Mouse (Mus musculus) testis, postnatal 14 days (tissue): ENCODE measurements at regions not wholly inside any gene's neighbourhood (a gene's known extent, or its start where the extent isn't known, plus 50 kb on each side); places are given as distances from the start of the nearest gene placed in this dataset.
A peak's percentile ranks its signal among the peaks of the same experiment; 100 is the strongest.

ENCODE experiments used
- DNase-seq: peaks from one replicate; pipeline ENCODE4 v3.0.0; 2021; ENCODE audit warnings: low spot score

DNA sequence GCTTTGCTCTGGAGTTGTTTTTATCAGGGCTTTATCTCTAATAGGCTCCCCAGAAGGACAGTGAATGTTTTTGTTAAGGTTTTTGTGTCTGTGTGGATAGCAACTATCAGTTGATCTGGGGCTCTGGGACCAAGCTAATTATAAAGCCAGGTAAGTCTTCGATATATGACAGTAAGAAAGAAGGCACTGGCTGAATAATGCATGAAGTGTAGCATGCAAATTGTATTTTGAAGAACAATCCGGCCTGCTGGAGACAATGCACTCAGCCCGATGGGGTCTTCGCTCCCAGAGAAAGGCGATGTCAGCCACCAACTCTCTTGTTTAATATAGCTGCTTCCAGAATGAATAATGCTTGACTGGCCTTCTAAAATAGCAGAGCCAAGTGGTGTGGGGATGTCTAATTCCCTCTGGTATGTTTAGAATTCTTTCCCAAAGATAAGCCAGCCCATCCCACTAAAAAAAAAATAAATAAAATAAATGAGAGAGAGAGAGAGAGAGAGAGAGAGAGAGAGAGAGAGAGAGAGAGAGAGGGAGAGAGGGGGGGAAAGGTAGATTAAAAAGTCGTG lies 68.6 kb downstream of the Dad1 start:
- DNase-seq = no peak

DNA sequence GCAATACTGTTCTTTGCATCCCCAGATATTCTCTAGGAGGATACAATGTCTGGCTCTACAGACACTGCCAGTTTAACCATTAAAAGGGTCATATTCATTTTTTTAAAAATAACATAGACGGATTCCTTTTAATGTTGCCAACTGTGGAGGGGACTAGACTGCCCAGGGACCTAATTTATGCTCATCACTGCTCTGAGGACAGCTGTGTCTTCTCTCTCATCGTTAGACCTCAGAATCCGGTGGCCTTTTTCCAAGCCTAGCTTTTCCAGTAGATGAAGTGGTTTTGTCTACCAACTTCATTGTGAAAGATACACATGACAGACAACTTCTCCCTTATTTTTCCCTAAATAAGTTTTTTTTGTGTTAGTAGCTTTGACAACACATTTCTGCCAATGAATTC lies 70.0 kb downstream of the Dad1 start:
- no peak for DNase-seq

DNA sequence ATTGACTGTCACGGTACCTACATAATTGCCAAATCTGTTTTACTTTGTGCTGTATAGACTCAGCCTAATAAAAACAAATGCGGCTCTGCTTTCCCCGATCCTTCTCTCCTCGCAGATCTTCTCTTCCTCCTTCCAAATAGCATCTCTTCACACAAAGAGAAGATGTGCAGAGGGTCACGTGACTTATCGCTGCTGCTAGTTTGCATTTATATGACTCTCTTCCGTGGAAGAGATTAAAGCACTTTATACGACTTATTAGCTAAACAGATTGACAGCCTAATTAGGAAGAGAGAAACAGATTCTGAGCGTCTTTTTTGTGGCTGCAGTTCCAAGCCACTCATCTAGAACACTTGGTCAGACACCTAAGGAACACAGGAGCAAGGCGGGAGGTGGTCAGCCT lies 71.1 kb downstream of the Dad1 start:
- no peak for DNase-seq

DNA sequence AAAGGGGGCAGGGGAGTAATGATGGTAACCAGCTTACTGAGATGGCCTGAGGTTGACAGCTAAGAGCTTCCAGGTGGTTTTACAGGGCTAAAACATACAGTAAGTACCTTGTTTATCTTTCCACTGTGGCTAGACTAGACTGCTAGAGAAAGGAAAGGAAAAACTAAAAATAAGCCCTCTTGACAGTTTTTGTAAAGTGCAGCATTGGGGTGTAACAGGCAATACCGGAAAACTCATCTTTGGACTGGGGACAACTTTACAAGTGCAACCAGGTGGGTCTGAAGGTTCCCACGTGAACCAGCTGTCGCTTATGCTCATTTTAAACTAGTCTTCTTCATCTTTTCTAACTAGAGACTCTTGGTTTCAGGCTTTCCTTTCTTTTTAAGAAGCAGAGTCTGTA lies 72.6 kb downstream of the Dad1 start:
- DNase-seq = no peak

DNA sequence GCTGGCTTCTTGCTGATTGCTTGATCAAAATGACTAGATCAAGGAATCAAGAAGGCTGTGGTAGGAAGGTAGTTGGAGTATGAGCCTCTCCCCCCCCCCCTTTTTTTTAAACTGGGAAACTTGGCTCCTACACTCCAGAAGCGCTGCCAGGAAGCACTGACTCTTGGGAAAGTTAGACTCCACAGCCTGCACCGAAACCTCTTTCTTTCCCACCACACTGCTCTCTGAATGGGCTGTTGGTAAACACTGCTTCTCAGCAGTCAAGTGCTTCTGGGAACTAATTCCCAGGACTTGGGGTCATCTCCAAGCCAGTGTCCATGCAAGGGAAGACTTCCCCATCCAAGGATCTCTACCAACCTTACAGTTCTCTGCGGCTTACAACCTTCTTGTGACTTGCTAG lies 73.2 kb downstream of the Dad1 start:
- no peak for DNase-seq

DNA sequence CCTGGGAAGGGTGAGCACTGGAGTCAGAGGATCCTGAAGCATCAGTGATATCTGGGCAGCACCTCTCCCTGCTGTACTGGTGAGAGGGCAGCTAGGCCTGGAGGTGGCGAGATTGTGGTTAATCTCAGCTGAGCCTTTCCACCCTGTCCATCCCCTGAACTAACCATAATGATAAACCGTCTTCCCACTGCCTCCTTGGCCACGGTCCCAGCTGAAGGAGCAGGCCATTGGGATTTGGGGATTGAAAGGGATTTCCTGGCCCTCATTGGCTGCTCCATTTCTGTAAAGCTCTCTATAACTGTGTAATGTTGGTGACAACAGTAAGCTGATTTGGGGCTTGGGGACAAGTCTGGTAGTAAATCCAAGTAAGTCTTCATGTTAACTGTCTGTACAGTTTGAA lies 73.6 kb downstream of the Dad1 start:
- DNase-seq = no peak

DNA sequence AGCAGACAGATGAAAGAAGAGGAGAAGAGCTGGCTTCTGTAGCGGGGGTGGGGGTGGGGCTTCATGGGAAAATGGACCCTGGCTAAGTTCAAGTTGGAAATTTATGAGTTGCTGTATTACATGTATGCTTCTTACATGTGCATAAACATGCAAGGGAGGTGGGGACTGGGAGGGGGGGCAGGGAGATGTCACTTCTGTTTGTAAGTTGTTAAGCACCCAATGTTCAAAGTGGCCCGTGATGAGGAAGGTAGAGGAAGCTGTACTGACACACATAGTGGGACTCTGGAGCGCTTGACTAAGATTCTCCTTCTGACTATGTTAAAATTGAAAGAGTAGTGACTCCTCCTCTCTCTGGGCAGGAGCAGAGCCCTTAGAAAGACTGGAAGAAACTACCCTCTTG lies 75.0 kb downstream of the Dad1 start:
- no peak for DNase-seq

DNA sequence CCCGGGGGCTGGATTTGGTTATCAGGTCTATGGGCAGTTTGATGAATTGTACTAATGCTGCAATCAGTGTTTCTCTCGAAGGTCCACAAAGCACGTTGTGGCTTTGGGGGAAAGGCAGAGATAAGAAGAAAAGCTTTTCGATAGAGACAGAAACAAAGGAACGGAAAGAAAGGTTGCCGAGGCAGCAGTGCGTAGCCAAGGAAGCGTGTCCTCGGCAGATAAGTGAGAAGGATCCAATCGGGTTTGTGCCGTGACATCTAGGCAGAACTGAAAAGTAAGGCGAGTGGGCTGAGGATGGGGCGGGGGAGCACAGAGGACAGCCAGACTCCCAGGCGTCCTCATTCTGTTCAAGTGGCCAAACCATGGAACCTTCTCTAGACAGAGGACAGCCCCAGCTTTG lies 77.4 kb downstream of the Dad1 start:
- no peak for DNase-seq

DNA sequence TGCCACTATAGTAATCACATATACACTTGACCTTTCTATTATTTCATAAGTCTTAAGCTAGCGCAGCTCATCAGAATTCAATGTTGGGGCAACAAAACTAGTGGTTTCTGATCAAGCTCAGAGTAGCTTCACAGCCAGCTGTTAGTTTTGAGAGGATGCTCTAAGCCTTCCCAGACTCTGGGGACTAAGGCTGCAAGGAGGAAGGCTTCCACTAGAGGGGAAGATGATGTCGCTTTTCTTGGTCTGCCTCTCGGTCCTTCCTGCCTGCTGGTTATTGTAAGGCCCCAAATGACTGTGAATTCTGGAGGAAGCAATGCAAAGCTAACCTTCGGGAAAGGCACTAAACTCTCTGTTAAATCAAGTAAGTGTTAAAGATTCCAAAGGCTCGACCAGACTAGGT lies 78.4 kb downstream of the Dad1 start:
- DNase-seq = no peak

DNA sequence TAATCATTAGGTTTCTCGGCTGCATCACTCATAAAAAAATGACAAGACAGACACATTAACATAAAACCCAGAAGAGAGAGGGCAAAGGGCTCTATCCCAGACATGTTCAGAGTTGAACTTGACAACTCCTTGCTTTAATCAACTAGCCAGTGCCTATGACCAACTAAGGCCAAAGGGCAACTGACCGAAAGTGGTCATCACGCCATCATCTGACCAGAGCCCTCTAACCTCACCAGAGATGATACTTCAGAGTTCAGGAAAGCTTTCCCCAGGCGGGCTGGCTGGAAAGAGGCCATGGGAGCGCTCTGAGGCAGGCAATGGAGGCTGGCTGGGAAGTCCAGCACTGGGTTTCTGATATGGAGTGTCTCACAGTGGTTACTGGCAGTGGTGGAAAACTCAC lies 80.6 kb downstream of the Dad1 start:
- DNase-seq = no peak

DNA sequence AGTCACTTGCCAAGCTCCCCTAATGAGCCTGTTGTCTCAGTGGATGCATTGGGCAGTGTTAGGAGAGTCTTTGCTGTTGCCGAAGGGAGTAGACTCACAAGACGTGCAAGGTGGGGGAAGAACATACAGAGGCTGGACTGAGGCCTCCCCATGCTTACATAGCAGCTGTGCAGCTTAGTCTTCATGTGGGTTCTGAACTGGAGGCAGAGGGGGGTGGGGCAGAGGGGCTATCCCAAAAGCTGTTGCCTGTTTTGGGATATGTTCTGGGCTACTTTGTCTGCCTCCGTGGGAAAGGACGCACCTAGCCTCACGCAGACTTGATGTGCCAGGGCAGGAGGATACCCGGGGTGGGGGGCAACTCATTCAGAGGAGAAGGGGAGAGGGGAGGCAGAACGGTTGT lies 84.7 kb downstream of the Dad1 start:
- no peak for DNase-seq

DNA sequence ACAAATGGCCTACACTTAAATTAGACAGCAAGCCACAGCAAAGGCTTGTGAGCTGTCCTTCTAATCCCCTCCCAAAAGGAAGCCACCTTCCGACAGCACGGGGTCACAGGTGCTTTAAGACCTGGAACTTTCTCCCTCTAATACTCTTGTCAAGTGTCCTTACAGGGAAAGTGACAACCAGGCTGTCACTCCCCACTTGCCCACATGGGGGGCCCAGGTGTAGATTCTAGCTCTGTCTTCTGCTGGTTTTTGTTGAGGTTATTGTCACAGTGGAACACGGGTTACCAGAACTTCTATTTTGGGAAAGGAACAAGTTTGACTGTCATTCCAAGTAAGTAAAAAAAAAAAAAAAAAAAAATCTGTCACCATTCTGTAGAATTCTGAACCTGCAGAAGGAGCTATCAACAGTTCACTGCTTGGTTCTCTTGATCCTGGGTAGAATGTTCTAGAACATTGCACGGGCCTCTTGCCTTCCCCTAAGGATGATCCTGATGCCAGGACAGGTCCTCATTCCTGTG lies 85.4 kb downstream of the Dad1 start:
- DNase-seq = no peak

DNA sequence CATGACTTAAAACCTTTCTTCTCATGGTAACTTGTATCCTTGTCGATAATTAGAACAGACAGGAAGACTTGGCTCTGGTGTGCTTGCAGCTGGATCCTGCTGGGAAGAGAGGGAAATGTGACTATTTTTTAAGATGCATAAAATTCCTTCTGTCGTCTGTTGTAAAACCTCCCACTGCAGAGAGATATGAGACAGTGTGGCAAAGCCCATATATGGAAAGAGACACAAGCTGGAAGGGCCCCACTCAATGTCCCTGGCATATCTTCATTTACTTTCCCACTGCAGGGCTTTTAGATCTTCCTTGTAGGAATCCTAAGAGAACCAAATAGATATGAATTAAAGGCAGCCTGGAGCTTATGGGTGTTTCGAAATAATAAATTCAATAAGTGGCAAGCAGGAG lies 87.8 kb downstream of the Dad1 start:
- no peak for DNase-seq

DNA sequence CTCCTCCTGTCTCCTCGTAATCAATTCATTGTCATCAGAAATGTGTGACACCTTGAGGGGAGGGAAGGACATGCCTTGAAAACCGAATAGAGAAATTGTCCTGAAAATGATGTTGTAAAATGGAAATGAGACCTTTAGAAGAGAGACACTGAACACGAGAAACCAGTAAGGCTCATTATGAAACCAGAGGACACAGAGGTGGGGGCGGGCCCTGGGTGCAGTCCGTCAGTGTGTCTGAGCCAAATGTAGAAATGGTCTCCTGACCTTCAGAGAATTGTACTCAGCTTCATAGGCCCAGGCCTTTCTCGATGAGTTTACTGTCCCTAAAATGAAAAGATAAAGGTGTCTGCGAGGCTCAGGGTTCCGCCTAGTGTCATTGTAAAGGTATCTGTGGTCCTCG lies 89.0 kb downstream of the Dad1 start:
- no peak for DNase-seq

DNA sequence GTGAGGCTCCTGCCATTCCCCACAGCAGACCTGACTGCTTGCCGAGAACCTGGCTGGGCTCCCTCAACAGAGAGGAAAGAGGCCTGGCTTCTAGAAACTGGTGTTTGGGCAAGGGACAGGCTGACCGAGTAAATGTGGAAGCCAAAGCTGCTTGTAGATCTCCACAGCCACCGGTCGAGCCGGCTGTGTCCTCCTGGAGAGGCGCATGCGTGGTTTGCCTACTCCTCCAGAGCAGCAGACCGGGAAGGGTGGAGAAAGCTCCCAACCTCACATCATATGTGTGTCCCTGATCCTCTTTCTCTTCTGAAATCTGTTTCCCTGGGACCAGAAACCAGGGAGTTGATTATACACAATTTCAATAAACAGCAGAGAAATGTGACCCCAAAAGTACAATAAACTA lies 92.0 kb downstream of the Dad1 start:
- peak; percentile 27 for DNase-seq

DNA sequence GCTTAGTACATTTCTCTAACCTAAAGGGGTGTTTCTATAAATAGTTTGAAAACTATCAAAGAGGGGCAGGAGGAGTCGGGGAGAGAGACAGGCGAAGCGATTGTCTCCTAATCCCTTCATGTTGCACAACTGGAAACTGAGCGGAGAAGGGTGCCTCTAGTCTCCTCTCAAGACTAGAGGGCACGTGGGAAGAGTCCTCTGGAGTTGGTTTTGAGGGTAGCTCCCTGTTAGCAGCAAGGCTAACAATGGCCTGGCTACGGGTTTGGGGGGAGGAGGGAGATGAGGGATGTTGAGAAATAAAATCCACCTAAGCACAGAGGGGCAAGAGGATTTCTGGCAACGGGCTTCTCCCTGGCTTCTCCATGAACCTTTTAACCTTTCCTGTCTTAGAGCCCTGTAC lies 92.7 kb downstream of the Dad1 start:
- DNase-seq = no peak

DNA sequence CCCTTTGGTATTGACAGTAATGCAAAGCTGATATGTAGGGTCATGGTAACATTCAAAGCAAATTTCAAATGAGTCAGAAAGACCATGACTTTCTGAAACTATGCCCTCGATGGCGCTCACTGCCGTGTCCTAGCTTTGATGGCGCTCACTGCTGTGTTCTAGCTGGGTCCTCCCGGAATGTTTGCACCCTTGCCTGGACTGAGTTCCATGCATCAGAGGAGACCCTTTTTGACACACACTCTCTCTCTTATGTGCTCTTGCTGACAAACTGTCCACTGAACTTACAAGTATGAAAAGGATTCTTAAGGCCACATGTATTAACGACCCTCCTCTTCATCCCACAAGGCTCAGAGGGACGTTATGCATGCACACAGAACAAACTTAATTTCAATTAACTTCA lies 94.1 kb downstream of the Dad1 start:
- DNase-seq = no peak

DNA sequence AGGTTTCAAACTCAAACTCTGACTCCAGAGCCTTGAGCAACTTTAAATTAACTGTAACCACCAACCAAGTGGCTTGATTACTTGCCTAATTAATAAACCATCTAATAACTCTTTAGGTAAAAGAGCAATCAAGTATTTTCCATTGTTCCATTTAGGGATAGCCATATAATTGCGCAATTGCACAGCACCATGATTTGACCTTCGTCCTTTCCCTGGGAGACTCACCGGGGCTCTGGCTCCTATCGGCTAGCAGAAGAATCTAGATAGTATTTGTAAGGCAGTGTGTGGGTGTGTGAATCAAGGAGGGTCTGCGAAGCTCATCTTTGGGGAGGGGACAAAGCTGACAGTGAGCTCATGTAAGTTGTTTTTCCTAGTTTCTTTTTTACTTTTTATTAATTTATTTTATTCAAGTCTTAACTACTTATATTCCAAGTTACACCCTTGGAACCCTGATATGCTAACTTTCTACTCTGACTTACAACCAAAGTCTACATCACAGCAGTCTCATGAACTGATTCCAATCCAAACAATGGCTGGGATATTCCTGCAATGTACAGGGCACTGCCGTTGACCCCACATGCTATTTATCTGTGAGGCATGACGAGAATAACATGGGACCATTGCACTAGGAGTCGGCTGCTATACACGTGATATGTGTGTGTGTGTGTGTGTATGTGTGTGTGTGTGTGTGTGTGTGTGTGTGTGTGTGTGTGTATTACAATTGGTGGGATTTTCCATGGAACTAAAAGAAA lies 95.5 kb downstream of the Dad1 start:
- DNase-seq = no peak

DNA sequence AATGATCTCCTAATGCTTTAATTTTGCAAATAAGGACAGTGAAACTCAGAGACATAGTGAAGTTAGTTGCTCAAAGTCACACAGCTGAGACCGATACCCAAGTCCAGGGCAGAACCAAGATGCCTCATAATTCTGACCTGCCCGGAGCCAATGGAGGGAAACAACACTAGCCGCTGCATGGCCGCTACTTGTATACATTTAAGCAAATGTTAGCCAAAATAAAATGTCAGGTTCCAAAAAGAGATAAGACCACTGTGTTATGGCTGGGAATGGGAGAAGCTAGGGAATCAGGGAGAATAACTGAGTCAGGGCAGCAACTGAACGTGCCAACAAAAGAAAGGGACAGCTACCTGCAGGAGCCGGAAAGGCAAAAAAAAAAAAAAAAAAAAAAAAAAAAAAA lies 97.4 kb downstream of the Dad1 start:
- no peak for DNase-seq

DNA sequence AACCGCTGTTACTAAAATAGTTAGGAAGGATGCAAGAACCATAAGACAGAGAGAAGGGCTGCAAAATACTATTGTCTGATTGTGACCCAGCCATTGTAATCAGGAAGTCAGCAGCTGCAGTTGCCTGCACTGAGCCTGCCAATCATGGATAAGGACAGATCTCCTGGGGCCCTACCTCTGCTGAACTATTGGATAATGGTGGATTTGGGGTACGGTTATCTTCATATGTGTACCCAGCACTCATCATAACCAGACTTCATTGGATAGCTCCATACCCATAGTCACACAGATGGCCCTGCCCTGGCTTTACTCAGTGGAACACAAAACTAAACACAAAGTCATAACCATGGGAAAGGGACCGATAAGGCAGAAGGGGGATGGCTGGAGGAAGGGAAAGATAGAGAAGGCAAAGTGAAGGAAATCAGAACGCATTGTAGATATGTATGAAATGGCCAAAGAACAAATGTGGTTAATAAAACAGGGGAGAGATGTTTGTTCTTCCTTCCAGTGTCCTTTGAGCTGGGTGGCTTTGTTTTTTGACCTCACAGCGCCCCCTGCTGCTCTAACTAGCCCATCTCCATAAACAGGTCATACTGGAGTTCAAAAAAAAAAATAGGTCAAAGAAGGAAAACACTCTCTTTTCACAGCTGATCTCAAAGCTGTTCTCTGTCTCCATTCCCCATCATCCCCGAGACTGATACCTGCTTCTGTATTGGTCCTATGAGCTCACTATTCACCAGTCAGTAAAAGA lies 101.2 kb downstream of the Dad1 start:
- peak; percentile 30 for DNase-seq

DNA sequence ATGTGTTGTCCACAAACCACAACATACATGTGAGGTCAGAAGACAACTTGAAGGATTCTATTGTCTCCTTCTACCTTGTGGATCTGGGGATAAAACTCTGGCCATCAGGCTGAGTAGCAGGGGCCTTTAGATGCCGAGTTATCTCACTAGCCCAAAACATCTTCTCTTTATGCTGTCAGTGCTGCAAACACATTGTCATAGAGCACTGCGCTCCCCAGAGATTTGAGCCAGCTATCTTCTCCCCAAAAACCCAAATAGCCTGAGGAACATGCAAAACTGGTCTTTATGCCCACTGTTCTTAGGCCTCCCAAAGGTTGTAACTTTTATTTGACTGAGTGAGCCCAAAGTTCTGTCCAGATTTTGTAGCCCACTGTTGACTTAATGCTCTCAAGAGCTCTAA lies 102.0 kb downstream of the Dad1 start:
- DNase-seq = no peak

DNA sequence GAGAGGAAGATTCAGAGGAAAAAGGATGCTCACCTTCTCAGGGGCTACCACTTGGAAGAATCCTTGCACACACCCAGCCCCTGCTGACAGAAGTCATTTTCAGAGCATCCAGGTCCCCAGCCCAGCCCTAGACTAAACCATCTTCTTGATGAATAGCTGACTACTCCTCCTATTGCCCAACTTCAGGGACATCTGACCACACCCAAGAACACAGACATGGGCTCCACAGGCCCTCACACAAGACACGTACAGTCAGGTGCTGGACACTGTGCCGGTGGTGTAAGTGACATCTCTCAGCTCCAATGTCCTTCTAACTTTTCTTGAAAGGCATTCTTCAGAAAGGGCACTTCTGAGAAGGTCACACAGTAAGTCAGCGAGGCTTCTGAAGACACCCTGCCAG lies 102.6 kb downstream of the Dad1 start:
- DNase-seq = no peak

DNA sequence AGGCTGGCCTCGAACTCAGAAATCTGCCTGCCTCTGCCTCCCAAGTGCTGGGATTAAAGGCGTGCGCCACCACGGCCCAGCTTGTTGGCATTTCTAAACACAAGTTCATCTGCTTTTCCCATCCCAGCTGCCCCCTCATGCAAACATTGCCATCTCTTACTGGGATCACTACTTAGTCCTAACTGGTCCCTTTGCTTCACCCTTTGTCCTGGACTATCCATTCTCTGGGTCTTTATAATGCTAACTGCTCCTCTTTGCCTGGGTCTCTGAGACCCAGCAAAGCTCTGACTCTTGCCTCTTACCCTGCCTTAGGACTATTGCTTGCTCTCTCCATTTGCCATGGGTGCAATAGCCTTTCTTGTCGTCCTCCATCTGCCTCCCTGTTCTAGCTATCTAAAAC lies 103.7 kb downstream of the Dad1 start:
- no peak for DNase-seq
